Mouse (Mus musculus) adrenal gland, adult 8-10 months (tissue): ENCODE data around the gene Pik3r6. TPM values are rescaled to one million over a fixed set of nuclear protein-coding genes. Genes with fewer than 3 reads are reported as not detected.

Source experiments
- DNase-seq: peaks from one replicate; pipeline ENCODE4 v3.0.0; 2022
- total RNA-seq, 4 experiments: library from RNA; stranded (reverse); gene quantifications; 2 replicates each; pipeline ENCODE4 v1.2.4; 2022

Gene Pik3r6
- total RNA-seq, result 1 to 10 TPM; 2.4 to 4.8 (median 3.5) TPM

DNA sequence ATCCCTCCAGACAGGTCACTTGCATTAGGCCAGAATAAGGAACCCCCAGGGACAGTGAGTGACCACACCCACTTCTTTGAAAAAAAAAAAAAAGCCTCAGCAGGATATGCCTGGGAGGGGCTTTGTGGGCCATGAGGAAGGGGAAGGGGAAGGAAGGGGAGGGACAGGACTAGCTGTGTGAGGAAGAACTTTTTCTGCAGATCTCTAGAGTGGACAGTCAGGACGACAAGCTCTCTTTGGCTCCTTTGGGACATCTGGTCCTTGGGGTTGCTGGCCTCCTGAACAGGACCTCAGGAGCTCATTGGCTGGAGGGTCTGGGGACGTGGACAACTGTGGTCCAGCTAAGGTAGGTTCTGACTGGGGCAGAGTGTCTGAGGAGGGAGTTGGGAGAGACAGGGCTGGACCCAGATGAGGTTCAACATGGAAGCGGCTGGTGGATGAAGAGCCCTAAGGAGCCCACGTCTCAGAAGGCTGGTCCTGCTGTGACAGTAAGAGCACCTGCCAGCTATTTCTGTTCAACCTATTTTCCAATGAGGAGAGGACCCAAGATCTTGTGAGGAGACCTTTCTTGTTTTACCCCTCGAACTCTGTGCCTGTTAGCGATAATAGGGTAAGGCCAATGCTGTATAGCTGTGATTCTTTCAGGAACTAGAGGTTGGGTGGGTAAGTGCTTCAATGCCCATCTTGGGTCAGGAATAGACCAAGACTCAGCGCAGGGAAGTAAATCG, at the start of gene Pik3r6:
TSS of gene Pik3r6 (plus strand) at position 118 of the 728 bp plus-strand sequence.
- DNase-seq, result no peak

DNA sequence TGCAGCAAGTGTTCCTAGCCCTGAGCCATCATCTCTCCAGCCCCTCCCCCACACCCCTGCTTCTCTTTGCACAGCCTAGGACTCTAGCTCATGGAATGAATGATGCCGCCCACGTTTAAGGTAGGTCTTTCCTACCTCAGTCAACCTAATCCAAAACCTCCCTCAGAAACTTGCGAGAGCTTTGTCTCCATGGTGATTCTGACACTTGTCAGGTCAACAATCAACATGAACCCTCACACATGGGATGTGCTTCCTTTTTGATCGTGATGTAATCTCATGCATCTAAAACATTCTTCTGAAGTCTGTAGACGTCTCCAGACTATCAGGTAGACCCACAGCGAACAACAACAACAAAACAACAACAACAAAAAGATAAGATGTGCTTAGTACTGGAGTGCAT, 49.5 kb upstream of the Pik3r6 start:
- no peak for DNase-seq

DNA sequence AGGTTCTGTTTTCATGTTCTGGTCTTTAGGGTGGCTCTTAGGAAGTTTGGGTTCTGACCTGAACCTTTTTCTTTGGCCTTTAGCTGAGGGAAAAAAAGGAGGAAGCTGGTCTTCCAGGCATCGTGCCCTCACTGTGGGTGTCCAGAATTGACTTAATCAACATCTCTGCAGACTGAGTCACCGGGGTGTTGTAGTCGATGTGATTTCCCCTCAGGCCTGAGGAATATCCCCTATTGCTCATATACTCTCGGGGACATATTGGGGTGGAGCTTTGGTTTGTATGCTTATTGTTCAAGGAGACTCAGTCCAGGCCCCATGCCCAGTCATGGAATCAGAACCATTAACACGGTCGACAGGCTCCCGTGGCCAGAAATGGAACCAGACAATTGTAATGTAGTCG, 44.7 kb upstream of the Pik3r6 start:
- DNase-seq, result no peak

DNA sequence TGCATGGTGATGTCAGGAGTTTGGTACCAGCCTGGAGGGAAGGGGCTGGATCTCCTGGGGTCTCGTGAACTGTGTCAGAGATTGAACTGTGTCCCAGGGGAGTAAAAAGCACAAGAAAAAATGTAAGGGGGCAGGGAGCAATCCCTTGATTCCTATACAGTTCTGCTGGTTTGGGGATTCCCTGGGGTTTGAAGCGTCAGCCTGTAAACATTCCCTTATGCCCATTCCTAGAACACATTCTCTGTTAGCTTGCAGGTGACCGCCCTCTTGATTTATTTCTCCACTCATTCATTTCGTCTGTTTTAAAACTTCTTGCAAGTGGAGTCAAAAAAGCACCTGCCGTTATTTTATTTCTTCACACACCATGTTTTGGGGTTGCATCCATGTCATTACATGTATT, 43.8 kb upstream of the Pik3r6 start:
- no peak for DNase-seq

DNA sequence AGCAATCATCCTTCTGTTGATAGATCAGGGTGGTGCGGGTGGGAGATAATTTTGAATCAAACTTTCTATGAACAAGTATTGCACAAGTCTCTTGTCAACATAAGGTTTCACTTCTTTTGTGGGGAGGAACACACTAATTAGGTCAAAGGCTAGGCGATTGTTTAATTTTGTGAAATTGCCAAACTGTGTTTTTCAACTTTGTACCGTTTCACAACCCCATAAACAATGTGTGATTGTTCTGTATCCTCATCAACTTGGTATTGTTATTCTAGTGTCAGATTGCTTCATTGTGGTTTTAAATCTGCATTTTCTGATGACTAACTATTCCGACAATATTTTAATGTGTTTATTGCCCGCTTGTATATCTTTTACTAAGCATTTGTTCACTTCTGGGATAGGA, 43.3 kb upstream of the Pik3r6 start:
- DNase-seq, result no peak

DNA sequence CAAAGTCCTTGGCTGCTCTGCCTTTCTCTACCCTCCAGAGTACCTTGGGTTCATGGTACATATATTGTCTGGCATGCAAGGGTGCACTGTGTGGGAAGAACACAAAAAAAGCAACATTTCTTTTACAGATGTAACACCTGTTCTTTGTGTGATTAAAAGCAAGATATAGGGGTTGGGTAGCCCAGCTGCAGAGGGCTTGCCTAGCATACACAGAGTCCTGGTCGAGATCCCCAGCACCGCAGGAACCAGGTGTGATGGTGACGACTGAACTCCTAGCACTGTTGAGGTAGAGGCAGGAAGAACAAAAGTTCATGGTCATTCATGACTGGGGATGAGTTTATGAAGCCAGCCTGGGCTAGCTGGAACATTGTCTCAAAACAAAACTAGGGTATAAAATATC, 40.1 kb upstream of the Pik3r6 start:
- no peak for DNase-seq

DNA sequence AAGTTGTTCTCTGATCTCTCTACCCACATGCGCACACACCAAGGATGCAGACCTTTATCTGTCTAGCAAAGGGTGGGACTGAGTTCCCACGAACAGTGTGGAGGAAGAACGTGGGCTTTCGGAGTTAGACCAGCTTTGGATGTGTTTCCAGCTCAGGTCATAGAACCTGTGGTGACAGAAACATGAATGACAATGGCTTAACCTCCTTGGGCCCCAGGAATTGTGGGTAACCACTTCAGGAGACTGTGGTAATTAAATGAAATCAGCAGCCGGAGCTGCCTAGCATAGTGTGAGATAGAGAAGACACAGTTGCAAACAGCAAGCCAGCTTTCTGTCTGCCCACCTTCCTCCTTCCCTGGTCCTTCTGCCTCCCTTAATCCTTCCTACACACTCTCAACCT, 38.6 kb upstream of the Pik3r6 start:
- no peak for DNase-seq

DNA sequence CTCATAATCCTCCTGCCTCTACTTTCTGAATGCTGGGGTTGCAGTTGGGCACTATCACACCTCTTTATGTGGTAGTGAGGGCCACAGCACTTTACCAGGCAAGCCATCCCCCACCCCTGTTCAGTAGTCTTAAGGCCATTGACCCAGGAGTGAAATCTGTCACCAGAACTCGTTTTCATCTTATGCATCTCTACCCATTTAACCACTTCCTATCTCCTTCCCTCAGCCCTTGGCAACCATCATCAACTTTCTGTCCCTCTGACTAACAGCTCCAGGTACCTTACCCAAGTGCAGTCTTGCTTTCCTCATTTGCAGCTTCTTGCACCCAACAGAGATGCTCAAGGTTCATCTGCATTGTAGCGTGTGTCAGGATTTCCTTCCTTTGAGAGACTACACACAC, 37.7 kb upstream of the Pik3r6 start:
- DNase-seq, result no peak

DNA sequence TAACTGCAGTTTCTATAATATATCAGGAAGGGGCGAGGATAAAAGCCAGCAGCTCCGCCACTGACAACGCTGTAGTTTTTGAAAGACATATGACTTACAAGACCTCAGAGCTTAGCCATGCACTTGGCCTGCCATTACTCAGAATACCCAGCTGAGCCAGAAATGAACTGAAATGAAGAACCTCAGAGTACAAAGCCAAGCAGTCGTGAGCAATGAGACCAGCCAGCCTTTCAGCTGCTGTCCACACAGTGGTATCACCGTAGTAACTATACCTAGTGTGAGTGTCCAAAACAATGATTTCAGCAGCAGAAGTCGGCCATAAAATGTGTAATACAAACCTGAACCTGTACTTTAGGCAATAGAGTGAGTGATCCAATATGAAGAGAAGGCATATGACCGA, 35.4 kb upstream of the Pik3r6 start:
- DNase-seq, result no peak

DNA sequence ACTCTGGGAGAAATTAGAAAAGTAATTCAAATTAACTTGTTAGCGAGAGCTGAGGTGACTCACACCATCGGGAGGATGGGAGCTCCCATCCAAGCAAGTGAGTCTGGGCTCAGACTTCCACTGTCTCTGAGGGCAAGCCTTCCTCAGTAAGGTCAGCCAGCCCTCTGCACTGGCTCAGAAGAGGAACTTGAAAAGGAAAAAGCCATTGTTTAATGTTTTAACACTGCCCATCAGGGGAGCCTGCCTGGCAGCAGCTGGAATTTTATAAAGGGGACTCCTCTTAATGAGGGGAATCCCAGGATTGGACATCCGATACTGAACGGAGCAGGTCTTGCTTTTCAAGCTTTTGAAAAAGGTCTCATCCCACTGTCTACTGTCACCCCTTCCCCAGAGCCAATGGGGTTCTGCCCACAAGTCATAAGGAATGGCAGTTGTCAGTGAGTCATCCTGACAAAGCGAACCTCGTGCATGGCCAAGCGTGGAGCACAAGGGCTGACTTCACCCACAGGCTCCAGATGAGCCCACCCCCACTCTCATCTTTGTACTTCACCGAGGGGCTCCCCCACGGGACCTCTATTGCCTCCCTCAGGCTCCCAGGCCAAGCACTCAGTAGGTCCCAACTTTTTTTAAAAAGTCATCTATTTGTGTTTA, 34.7 kb upstream of the Pik3r6 start:
- DNase-seq, result no peak

DNA sequence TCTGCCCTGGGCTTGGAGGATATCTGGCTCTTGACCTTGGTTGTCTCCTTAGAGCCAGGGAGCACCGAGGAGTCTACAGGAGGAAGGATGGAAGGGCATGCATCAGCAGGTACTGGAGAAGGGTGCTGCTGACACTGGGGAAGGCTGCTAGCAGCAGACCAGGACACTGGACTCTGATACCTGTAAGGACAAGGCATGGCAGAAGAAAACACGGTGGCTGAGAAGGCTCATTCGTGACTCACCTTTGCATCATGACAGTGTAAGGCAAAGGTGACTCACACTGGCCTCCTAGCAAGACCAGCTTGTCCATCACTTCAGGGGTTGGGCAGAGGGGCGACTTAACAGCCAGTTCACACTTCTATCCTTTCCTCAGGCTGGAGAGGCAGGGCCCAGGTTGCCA, 33.9 kb upstream of the Pik3r6 start:
- no peak for DNase-seq

DNA sequence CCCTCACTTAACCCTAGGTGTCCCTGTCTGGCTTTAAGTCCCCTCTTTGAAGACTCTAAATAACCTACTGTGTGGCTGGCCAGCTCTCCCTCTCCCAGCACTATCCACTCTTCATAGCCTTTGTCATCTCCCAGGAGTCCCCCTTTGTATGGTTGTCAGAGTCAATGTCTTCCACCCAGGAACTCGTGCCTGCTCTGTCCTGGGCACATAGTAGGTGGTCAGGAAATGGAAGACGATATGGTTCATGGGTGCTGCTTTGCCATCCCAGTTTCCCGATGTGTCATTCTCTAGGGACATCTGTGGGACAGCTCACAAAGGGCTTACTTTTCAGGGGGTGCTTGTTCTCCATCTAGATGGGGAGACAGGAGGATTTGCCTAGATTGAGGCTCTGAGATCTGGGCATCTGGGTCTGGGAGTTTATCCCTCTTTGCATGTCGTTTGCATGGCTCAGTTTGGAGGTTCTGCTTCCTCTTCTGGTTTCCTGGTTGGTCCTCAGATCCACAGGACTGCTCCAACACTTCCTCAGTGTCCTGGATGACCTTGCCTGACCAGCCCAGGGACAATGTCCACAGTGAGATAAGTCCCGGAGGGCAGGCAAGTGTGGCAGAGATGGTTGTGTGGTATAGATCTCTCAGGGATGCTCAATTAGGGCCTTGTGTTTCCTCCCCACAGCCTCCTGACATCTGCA, 30.5 kb upstream of the Pik3r6 start:
- no peak for DNase-seq

DNA sequence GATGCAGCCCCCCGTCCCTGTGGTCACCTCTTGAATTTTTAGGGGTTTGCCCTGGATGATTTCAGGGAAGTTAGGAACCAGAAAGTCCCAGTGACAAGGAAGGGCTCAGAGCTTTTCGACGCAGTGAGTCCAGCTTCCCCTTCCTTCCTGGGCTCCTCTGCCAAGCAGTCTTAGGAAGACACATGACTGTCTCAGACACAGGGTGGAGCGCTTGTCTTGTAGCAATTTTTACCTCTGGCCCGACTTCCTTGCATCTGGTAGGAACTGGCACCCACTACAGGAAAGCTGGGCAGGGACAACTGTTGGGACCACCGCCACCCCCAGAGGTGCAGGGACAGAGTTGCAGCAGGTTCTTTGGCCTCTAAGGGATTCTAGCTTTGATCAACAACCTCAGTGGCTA, 28.2 kb upstream of the Pik3r6 start:
- no peak for DNase-seq

DNA sequence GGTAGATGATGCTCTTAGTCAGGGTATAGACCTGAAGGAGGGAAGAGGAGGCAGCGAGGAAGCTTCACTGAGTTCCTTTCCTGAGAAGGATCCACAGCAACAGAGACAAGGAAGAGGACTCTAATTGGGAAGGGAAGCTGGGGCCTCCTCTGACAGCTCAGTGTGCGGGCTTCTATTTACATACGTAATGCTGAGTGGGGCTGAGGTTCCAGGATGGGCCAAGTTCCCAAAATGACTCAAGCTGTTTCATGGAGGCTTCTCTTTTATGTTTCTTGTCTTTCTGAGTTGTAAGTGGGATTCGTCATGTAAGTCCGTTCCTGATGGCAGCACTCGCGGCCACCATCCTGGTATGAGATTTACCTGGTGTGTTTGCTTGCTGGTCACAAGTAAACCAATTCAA, 27.1 kb upstream of the Pik3r6 start:
- no peak for DNase-seq

DNA sequence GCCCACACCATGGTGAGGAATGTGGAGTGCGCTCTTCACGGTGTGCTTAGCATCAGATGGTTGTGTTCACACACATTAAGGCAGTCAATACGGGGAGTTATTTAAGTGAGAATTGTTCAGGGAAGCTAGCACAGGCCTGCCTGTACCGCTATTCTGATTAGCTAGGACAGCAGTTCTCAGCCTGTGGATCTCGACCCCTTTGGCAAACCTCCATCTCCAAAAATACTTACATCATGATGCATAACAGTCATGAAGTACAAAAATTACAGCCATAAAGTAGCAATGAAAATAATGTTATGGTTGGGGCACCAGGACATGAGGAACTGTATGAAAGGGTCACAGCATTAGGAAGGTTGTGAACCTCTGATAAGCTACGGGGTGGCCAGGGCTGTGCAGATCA, 25.2 kb upstream of the Pik3r6 start:
- DNase-seq, result no peak

DNA sequence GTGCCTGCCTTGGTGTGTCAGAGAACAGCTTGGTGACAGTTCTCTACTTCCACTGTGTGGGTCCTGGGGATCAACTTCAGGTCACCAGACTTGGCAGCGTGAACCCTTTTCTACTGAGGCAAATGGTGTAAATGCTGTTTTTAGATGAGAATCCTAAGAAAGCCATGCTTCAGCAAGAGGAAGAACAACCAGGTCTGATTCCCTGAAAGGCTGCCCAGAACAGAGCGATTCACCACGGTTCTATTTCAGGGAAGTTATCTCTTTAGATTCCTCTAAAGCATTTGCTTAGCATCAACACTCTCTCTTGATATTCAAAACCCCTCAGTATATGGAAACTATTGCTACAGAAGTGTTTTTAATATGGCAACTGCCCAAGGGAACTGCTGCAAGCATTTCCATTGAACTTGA, 24.2 kb upstream of the Pik3r6 start:
- no peak for DNase-seq

DNA sequence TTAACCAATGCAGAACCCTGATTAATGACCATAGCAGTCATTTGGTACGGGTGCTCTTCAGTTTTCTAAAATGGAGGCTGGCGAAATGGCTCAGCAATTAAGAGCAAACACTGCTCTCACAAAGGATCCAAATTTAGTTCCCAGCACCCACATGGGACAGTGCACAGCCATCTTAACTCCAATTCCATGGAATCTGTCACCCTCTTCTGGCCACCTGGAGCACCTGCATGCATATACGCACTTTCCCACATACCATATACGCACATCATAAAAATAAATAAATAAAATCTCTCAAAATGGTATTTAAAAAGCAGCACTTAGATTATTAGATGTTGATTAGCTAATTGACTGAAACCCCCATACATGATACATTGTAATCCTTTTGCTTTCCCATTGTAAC, 22.2 kb upstream of the Pik3r6 start:
- no peak for DNase-seq

DNA sequence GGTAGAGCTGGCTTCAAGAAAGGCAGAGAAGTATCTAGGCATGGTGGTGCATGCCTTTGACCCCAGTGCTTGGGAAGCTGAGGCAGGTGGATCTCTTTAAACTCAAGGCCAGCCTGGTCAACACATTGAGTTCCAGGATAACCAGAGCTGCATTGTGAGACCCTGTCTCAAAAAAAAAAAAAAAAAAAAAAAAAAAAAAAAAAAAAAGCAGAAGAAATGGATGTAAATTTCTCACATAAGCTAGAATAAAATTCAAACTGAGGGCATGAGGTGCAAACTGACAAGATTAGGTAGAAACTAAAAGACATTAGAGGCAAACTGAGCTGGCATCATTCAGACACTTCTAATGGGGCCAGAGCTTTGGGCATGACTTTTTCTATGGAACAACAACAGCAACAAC, 20.8 kb upstream of the Pik3r6 start:
- DNase-seq, result no peak

DNA sequence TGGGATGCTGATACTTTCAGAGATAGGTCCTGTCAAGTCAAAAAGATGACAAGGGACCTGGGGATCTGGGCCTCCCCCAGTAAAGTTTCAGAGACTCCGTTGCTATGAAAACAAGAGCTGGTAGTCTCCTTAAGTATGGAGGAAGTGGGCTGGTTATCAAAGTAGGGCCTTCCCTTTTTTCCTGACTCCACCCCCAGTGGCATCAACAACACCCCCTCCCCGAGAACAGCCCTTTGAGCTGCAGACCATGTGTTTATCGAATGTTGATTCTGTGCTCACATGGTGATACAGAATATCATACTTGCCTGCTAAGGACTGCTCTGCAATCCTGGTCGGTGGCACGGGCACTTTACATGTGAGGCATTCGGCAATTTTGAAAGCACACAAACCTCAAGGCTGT, 19.6 kb upstream of the Pik3r6 start:
- no peak for DNase-seq

DNA sequence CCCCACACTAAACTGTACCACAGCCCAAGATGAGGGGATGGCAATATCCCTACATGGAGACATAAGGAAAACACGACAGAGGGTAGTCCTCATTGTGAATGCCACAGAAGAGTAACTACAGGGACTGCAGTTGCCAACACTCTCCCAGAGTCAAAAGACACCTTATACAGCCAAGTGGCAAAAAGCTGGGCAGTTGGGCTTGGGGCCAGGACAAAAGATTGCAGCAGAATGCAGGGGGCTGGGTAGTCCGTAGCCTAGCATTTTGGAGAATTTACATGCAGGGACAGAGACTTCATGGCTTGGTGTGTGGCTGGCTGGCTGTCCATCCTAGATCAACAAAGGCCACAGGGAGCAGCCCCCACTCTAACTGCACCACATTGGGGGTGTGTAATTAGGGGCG, 18.4 kb upstream of the Pik3r6 start:
- no peak for DNase-seq

DNA sequence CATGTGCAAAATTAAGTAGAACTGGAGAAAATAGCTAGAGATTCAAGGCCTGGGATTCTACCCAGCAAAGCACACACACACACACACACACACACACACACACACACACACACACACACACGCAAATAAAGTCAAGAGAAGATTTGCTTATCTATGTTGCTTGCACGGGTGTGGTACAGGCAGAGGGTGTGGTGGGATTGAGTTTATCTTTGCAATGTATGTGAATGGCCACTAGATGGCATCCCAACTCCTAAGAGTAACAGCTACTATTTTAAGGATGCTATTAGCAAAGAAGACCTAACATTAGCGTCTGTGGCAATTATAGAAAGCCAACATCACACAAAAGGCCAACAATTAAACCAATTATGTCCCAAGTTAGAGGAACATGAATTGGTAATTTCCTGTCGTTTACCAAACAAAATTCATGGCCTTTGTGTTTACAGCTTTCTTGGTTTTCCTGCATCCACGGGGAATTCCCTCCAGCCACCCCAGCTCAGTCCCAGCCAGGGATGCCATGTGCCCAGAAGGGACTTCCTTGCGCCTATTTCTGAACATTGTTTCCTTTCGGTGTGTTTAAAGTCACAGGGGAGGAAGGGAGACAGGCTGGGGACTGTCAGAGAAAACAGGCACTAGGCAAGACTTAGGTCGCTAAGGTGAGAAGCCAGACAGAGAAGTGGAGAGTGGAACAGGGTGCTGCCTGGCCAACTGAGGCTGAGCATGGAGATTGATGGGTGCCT, 17.4 kb upstream of the Pik3r6 start:
- DNase-seq, result no peak

DNA sequence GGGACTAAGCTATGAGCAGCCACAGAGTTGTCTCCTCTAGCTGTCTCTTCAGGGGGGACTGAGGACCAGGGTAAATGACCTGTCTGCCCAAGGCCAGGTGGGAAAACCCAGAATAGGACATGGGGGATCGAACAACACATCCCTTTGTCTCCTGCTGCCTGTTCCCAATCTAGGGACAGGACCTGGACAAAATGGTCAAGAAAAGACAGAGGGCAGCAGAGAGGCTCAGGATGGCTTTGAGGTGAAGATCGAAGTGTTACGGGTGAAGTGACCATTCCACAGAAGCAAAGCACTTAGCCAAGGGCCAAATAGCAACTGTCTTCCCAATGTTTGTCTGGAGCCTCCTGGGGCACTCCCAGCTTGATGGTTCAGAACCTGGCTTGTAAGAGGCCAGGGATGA, 16.7 kb upstream of the Pik3r6 start:
- DNase-seq, result no peak

DNA sequence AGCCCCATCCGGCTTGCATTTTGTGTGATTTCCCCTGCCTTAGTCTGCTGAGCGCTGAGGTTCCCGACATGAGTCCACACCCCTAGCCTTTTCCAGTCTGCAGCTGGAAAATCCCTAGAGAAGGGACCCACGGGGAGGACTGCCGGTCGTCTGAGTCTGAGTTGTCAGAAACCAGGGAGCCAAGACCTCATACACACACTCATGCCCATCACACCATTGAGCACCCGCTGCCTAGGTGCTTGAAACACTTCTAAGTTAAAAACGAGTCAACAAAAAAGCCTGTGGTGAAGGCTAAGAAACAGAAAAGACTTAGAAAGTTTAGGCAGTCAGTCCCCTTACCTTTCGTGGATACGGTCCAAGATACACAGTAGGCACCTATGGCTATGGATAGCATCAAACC, 15.1 kb upstream of the Pik3r6 start:
- DNase-seq, result no peak
